Mouse (Mus musculus) small intestine, adult 2 months (tissue): ENCODE data around the gene Cenpu.

Source experiments
- CTCF ChIP-seq: fragments of 200-500 bp; IDR thresholded peaks from 2 replicates; pipeline ENCODE4 v1.5.1; 2012; ENCODE audit warnings: low read depth, mild to moderate bottlenecking, control low read depth, inconsistent platforms, low read length, moderate library complexity, mixed read lengths; ENCODE audit not compliant: insufficient replicate concordance, insufficient read length; ENCODE audit errors: extremely low read depth
- POLR2A ChIP-seq: fragments of 200-500 bp; IDR thresholded peaks from 2 replicates; pipeline ENCODE4 v1.6.1; 2012; ENCODE audit warnings: low read depth, mild to moderate bottlenecking, control low read depth, inconsistent platforms, low read length, moderate library complexity

- TF ChIP-seq CTCF = no peak
- no peak for TF ChIP-seq POLR2A
Observed at GRCm38 (mm10) chr8:46617690-46618620, 66.1 kb downstream of the Cenpu start.
